Mouse (Mus musculus): ENCODE data around the gene Serpina1a. TPM values are rescaled to one million over a fixed set of nuclear protein-coding genes. Genes with fewer than 3 reads are reported as not detected.
"Not testable (repeated sequence)": the region's sequence is repeated elsewhere in the genome, so short reads cannot be mapped to it uniquely, and the experiment has no call there.

The Serpina1a gene
- polyA plus RNA-seq, 1 experiment from 2014 or later, result not detected

DNA sequence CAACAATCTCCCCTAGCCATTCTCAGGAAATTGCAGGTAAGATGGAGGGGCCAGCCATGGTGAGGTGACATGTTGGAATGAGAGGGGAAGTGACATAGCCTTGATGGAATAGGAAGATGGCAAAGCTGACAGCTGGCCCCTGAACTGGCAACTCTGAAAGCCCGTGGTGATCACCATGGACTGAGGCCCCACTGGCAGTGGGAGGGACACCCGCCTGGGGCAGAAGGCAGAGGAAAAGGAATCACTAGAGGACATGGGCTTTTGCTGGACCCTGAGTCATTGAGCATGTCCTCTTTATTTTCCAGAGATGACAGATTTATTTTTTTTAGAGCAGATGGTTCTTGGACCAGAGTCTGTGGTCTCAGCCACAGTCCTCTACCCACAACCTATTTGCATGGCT is 10.3 kb downstream of the Serpina1a start:
- not testable (repeated sequence) for ATAC-seq (ENCODE audit: low FRiP score); H3K4me1 ChIP-seq (replicated peaks; ENCODE audit: control insufficient read depth, insufficient read depth, low read length); DNase-seq (ENCODE audit: low spot score); H3K9me3 ChIP-seq (ENCODE audit: control insufficient read depth, low read length); H3K36me3 ChIP-seq (ENCODE audit: control insufficient read depth, insufficient read depth, low read length); H3K27ac ChIP-seq (ENCODE audit: low read depth, low read length); H3K4me2 ChIP-seq (replicated peaks; ENCODE audit: low read depth, low read length); H3K9ac ChIP-seq (ENCODE audit: low read depth, low read length); H3K27me3 ChIP-seq (ENCODE audit: control insufficient read depth, insufficient read depth, low read length); H3K4me3 ChIP-seq (ENCODE audit: low read depth, low read length)
- 88% methylated on average over 2 of the region's 2 CpGs for whole genome bisulfite sequencing

GRCm38 (mm10) chr12:103830273-103830672 is 33.1 kb downstream of the Serpina1a start, which contains the start of gene Serpina1b:
Gene Serpina1b (minus strand): TSS chr12:103830373.
- H3K36me3 ChIP-seq (ENCODE audit: control insufficient read depth, insufficient read depth, low read length); H3K27ac ChIP-seq (ENCODE audit: low read depth, low read length); H3K4me3 ChIP-seq (ENCODE audit: low read depth, low read length); H3K9ac ChIP-seq (ENCODE audit: low read depth, low read length); H3K4me2 ChIP-seq (replicated peaks; ENCODE audit: low read depth, low read length); ATAC-seq (ENCODE audit: low FRiP score); H3K9me3 ChIP-seq (ENCODE audit: control insufficient read depth, low read length); H3K27me3 ChIP-seq (ENCODE audit: control insufficient read depth, insufficient read depth, low read length); DNase-seq (ENCODE audit: low spot score); H3K4me1 ChIP-seq (replicated peaks; ENCODE audit: control insufficient read depth, insufficient read depth, low read length): not testable (repeated sequence)
- WGBS, result 78% methylated on average over 4 of the region's 4 CpGs

DNA sequence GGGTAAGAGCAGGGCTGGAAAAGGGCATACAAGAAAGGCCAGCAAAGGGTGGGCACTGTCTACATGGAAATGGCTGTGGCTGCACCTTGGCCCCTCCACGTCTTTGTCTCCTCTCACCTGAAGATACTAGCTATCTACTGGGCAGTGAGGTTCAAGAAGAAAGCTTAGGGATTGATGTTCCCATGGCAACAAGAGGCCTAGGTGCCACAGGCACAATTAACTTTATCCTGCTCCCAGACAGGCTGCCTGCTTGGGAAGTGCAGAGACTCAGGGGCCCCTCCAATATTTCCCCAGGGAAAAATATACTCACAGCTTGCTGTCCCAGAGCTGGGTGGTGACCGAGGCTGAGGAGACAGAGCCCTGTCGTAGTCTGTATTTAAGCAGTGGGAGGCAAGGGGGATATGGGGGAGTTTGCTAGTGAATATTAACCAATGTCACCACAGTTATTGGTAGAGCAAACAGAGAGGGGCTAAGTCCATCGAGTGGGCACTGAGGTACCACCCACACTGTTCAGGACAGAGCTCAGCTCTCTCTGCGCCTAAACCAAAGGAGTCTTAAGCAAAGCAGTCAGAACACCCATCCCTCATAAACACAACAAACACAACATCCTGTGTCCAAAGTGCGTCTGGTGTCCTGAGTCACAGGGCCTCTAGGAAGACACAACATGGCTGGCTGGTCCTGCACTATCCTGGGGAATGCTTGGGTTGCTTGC is 35.5 kb downstream of the Serpina1a start:
- not testable (repeated sequence) for H3K27ac ChIP-seq (ENCODE audit: low read depth, low read length); H3K36me3 ChIP-seq (ENCODE audit: control insufficient read depth, insufficient read depth, low read length); H3K4me1 ChIP-seq (replicated peaks; ENCODE audit: control insufficient read depth, insufficient read depth, low read length); DNase-seq (ENCODE audit: low spot score); H3K4me2 ChIP-seq (replicated peaks; ENCODE audit: low read depth, low read length); H3K4me3 ChIP-seq (ENCODE audit: low read depth, low read length); H3K9ac ChIP-seq (ENCODE audit: low read depth, low read length); ATAC-seq (ENCODE audit: low FRiP score); H3K9me3 ChIP-seq (ENCODE audit: control insufficient read depth, low read length); H3K27me3 ChIP-seq (ENCODE audit: control insufficient read depth, insufficient read depth, low read length)
- 85% methylated on average over 6 of the region's 6 CpGs for WGBS

DNA sequence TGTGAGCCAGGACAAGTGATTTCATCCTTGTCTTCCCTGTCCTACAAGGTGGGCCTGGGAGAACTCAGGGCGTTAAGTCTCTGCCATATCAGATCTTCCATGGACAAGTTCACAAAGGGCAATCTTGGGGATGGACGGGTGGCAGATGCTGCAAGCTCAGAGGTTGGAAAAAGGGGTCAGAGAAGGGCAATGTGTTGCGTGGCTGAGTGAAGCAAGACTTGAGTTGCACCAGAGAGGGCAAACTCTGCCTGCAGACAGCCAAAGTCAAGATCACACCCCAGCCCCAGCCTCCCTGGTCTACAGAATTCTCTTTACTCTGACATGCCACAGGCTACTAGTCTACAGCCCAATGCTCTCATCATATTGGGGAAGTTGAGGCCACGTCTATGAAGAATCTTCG is 39.5 kb downstream of the Serpina1a start:
- not testable (repeated sequence) for H3K36me3 ChIP-seq (ENCODE audit: control insufficient read depth, insufficient read depth, low read length); H3K27ac ChIP-seq (ENCODE audit: low read depth, low read length); H3K9ac ChIP-seq (ENCODE audit: low read depth, low read length); H3K4me2 ChIP-seq (replicated peaks; ENCODE audit: low read depth, low read length); H3K4me1 ChIP-seq (replicated peaks; ENCODE audit: control insufficient read depth, insufficient read depth, low read length); H3K4me3 ChIP-seq (ENCODE audit: low read depth, low read length); ATAC-seq (ENCODE audit: low FRiP score); H3K9me3 ChIP-seq (ENCODE audit: control insufficient read depth, low read length); H3K27me3 ChIP-seq (ENCODE audit: control insufficient read depth, insufficient read depth, low read length); DNase-seq (ENCODE audit: low spot score)
- 83% methylated on average over 5 of the region's 5 CpGs for WGBS

Other genes starting within 250 kb of the Serpina1a start
- 0.15 TPM in 1 of 2 replicates, not detected in the other for gene Serpina10, start 232.1 kb downstream of the Serpina1a start, polyA plus RNA-seq (2014; fragmentation: Nextera tagmentation; extraction: Ambion mirVana)
- gene Serpina6, start 206.3 kb downstream of the Serpina1a start, polyA plus RNA-seq (2014; fragmentation: Nextera tagmentation; extraction: Ambion mirVana), result 0.42 TPM in 1 of 2 replicates, not detected in the other
- not detected in 2 replicates for gene Serpina16, start 187.4 kb downstream of the Serpina1a start, polyA plus RNA-seq (2014; fragmentation: Nextera tagmentation; extraction: Ambion mirVana)
- gene Serpina1f, start 168.0 kb downstream of the Serpina1a start, polyA plus RNA-seq (2014; fragmentation: Nextera tagmentation; extraction: Ambion mirVana), result not detected in 2 replicates
- gene Serpina1d, start 90.0 kb downstream of the Serpina1a start, polyA plus RNA-seq (2014; fragmentation: Nextera tagmentation; extraction: Ambion mirVana), result not detected in 2 replicates
- 0.33 TPM in 1 of 2 replicates, not detected in the other for gene Serpina1b, start 33.2 kb downstream of the Serpina1a start, polyA plus RNA-seq (2014; fragmentation: Nextera tagmentation; extraction: Ambion mirVana)
- not detected in 2 replicates for gene Serpina1c, start 41.3 kb upstream of the Serpina1a start, polyA plus RNA-seq (2014; fragmentation: Nextera tagmentation; extraction: Ambion mirVana)
- not detected in 2 replicates for gene Serpina1e, start 95.4 kb upstream of the Serpina1a start, polyA plus RNA-seq (2014; fragmentation: Nextera tagmentation; extraction: Ambion mirVana)
- not detected in 2 replicates for gene Serpina11, start 126.4 kb upstream of the Serpina1a start, polyA plus RNA-seq (2014; fragmentation: Nextera tagmentation; extraction: Ambion mirVana)
- not detected in 2 replicates for gene Serpina9, start 150.2 kb upstream of the Serpina1a start, polyA plus RNA-seq (2014; fragmentation: Nextera tagmentation; extraction: Ambion mirVana)
- gene Serpina12, start 180.9 kb upstream of the Serpina1a start, polyA plus RNA-seq (2014; fragmentation: Nextera tagmentation; extraction: Ambion mirVana), result not detected in 2 replicates
- gene Serpina5, start 237.6 kb upstream of the Serpina1a start, polyA plus RNA-seq (2014; fragmentation: Nextera tagmentation; extraction: Ambion mirVana), result not detected in 2 replicates
- gene Serpina3a, start 249.2 kb upstream of the Serpina1a start, polyA plus RNA-seq (2014; fragmentation: Nextera tagmentation; extraction: Ambion mirVana), result not detected in 2 replicates

Measured in hindbrain, embryonic 11.5 days (tissue).